Mouse (Mus musculus) naive thymus-derived CD4-positive, alpha-beta T cell, adult 2 months (primary cell): Measurements from ENCODE around the gene Aldh1l2.
"Not testable (repeated sequence)": the region's sequence is repeated elsewhere in the genome, so short reads cannot be mapped to it uniquely, and the experiment has no call there.

Experiments
- DNase-seq: peaks from one replicate; pipeline ENCODE4 v3.0.0-alpha.2; 2011; ENCODE audit warnings: low read depth

Gene Aldh1l2

GRCm38 (mm10) chr10:83533910-83534283, at the start of gene Aldh1l2:
TSS of gene Aldh1l2 (minus strand) at chr10:83534140.
- DNase-seq = peak; percentile 43

GRCm38 (mm10) chr10:83565449-83566441, 31.8 kb upstream of the Aldh1l2 start:
- no peak for DNase-seq

DNA sequence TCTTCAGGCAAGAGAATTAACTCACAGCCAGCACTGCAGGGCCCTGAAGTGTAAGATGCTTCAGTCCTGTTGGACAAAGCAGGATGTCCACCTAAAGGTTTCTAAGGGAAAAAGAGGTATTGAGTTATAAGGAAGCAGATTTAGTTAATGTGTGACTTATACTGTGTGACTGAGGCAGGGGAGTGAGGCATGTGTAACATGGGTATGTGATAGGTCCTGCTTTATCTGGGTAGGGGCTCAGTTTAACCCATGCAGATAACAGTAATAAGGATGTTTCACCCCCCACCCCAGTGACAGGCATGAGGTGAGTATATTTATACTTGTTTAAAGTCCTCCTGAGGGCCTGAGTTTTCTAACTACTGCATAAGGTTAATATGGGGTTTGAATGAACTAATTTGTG, 29.1 kb upstream of the Aldh1l2 start:
- DNase-seq = no peak

DNA sequence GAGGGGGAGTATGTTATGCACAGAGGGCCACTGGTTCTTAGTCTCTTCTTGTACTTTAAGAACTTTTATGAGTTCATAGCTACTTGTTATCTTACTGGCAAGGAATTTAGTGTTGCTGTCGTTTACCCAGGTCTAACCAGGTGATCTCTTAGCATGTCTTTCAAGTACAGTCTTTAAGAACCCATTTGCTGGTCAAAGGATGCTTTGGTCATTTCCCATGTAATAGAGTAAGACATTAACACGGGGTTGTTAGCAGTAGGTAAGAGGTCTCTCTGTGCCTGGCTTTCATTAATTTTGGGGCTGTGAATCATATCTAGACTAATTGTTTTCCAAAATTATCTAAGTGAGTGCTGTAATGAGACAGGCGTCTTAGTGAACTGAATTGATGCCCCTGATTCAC, 11.4 kb upstream of the Aldh1l2 start:
- peak; percentile 15 for DNase-seq

GRCm38 (mm10) chr10:83544103-83544479, 10.2 kb upstream of the Aldh1l2 start:
- DNase-seq = peak; percentile 67

- peak; percentile 86 for DNase-seq
Observed at GRCm38 (mm10) chr10:83543439-83544102, 9.6 kb upstream of the Aldh1l2 start, which contains the start of gene Washc4. TSS of gene Washc4 (plus strand) at chr10:83543752.

DNA sequence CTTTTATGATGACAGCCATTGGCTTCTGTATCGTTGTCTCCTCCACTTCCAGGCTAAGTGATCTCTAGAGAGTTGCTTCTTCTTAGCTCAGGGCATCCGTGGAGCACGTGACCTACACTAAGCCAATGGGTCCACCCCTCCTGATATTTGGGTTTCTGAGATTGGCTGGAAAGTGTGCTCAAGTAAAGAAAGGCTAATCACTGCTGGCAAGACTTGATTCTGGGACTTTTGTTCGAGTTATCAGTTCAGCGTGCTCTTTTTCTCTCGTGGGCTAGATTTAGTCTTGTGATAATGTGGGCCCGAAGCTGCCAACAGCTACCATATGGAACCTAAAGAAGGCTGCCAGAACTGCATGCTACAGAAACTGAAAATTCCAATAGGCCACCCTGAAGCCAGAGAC, 8.3 kb upstream of the Aldh1l2 start:
- no peak for DNase-seq

DNA sequence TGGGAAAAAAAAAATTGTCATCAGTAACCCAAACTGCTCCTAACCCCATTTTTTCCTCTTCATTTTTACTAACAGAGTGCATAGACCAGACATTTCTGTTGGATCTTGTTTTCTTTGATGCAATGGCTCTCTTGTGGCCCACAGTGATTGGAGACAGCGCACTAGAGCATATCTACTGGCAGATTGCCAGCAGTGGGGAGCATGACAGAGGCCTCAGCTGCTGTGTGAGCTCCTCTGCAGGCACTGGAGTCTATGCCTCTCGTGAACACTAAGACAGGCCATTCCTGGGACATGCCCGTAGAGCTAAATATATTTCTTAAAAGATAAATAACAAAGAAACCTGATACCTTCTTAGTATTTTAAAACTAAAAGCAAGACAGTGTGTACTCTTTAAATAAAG, 6.2 kb upstream of the Aldh1l2 start:
- no peak for DNase-seq

DNA sequence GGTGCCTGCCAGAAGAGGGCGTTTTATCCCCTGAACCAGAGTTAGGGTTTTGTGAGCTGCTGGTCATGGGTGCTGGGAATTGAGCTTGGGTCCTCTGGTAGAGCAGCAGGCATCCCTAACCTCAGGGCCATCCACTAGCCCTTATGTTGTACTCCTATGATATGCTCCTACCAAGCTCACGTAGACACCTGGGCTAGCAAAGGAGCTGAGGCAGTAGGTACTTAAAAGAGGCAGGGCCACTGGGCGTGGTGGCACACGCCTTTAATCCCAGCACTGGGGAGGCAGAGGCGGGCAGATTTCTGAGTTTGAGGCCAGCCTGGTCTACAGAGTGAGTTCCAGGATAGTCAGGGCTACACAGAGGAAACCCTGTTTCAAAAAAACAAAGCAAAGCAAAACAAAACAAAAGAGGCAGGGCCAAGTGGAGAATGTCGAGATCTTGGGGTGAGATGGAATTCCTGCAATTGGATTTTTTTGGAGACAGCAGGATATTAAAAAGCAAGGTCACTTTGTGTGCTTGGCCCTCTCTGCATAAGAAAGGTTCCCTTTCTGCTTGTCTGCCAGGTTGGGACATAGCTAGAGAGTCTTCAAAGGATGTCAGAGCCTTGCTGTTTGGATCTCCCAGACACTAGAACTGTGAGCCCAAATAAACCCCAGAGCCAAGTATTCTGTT, 5.5 kb upstream of the Aldh1l2 start:
- no peak for DNase-seq

DNA sequence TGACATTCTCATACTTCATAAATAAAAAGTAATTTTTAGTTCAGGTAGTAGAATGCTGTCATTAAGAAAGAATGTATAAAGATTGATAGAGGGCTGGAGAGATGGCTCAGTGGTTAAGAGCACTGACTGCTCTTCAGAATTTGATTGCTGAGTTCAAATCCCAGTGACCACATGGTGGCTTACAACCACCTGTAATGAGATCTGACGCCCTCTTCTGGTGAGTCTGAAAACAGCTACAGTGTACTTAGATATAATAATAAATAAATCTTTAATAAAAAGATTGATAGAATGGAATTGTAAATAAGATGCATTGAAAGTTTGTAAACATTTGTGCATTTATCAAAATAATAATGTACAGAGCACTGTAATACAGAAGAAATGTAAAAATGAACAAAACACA, 2.5 kb upstream of the Aldh1l2 start:
- DNase-seq = no peak

- DNase-seq = peak; percentile 20
Observed at GRCm38 (mm10) chr10:83533258-83533909, 556 bp downstream of the Aldh1l2 start.

DNA sequence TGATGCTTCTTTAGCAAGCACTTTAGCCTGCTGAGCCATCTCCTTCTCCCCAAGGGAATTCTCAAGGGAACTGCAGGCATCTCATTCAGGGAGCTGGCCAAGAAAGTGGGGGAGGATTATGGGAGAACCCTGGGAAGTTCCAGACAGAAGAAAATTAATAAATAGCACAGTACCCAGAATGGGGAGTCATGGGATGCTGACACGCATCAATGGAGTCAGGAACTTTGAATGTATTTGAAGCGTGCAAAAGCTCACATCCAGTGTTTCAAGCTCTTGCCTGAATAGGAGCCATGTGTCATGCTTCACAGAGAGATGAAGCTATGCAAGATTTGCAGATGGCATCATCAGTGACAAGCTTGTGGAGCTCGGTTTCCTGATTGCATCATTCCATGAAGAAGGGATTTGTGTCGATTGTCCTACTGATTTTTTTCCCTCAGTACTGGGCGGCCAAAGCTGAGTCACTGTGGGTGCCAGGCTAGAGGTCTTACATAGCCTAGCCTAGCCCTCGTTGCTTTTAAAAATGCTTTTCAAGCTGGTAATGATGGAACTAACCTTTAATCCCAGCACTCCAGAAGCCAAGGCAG, 3.5 kb downstream of the Aldh1l2 start:
- no peak for DNase-seq

DNA sequence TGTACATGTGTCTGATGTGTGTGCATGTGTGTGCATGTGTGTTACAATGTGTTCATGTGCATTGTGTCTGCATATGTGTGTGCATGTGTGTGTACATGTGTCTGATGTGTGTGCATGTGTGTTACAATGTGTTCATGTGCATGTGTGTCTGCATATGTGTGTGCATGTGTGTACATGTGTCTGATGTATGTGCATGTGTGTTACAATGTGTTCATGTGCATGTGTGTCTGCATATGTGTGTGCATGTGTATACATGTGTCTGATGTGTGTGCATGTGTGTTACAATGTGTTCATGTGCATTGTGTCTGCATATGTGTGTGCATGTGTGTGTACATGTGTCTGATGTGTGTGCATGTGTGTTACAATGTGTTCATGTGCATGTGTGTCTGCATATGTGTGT, 9.7 kb downstream of the Aldh1l2 start:
- not testable (repeated sequence) for DNase-seq

GRCm38 (mm10) chr10:83520990-83521389, 12.9 kb downstream of the Aldh1l2 start:
- DNase-seq = peak; percentile 21

DNA sequence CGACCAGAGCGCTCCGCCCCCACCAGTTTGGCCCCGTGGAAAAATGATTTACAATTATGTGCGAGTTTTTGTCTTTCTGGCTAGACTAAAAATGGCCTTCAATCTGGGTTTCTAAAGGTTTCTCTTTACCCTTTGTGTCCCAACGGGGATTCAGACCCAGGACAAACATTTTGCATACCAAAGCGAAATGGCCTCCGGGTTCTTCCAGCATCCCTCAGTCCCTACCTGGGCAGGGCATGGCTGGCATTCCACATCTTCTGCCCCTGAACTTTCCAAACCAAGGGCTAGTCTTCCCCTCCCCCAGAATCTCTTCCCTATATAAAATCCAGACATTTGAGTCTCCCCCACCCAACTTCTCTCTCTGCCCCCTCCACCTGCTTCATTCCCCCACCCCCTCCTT, 20.2 kb downstream of the Aldh1l2 start:
- no peak for DNase-seq

DNA sequence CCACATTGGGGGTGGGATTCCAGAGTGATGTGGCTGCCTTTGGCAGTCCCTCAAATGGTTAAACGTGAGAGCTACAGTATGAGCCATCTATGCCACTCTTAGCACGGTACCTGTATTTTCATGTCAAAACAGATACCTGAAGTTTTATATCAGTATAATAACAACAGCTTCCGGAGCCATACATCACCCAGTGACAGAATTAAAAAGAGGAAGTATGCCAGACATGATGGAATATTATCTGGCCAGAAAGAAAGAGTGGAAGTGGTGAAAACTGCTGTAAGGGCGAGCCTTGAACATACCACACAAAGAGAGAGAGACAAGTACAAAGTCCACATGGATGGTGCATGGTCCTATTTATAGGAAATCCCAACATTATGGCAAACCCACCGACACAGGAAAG, 22.6 kb downstream of the Aldh1l2 start:
- no peak for DNase-seq

GRCm38 (mm10) chr10:83508962-83509660, 24.8 kb downstream of the Aldh1l2 start:
- DNase-seq = peak; percentile 49

DNA sequence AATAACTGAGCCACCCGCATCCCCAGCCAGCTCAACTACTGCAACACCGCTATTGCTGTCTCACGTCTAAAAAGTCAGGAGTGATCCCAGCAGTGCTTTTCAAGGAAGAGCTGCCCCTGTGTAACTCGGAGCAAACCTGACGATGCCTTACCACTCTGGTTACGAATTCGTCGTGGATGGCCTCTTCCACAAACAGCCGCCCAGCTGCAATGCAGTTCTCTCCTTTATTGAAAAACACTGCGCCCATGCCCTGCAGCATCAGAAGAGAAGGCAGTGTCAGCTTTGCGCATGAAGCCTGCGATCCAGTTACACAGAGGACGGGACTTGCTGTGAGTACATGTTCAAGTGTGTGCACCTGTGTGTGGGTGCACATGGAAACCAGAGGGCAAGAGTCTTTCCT, 36.6 kb downstream of the Aldh1l2 start:
- DNase-seq = no peak

- DNase-seq = no peak
Observed at GRCm38 (mm10) chr10:83490506-83490905, 43.4 kb downstream of the Aldh1l2 start.

DNA sequence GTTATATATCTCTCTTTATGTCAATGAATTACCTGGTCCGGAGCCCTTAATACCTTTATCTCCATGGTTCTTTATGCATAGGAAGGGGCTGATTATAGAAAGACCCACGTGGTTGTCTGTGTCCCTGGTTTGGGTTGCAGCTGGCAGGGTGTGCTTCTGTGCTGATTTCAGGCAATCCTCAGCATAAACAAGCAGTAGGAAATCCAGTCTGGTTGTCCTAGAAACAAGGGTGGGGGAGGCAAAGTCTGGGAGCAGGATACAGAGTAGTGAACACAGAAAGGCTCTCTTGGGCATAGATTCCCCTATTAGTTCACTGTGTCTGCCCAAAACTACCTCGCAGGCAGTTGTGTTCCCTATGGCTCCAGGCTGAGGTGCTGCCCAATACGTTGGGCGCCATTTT, 56.7 kb downstream of the Aldh1l2 start:
- DNase-seq = no peak

GRCm38 (mm10) chr10:83475226-83475625, 58.7 kb downstream of the Aldh1l2 start:
- DNase-seq = no peak
